Mouse (Mus musculus): ENCODE measurements at regions not wholly inside any gene's neighbourhood (a gene's known extent, or its start where the extent isn't known, plus 50 kb on each side); places are given as distances from the start of the nearest gene placed in this dataset.
A peak's percentile ranks its signal among the peaks of the same experiment; 100 is the strongest.
"Not testable (repeated sequence)": the region's sequence is repeated elsewhere in the genome, so short reads cannot be mapped to it uniquely, and the experiment has no call there.

DNA sequence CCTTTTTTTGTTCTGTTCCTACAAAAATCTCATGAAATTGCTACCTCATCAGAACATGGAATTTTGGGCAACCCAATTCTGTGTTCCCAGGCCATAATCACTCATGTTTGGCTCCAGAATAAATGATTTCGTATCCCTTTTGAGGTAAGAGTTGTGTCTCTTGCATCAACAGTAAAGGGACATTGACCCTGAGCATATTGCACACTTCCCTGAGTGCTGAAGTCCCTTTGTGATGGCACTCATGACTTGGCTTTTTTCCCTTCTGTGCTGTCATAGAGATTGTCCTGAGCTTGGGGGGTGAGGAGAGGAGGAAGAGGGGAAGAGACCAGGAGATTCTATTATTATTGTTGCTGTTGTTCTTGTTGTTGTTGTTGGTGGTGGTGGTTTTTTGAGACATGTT lies 68.6 kb upstream of the Atp1b1 start:
- Histone ChIP-seq H3K27ac (ENCODE audit: low read depth) (no peak overlapping the region), H3K27me3 (ENCODE audit: insufficient read depth, low read length) (no peaks in the 10 kb centered on the region), H3K9me3 (ENCODE audit: low read depth, low read length) (no peaks in the 10 kb centered on the region), H3K9ac (no peak overlapping the region), H3K4me1 (ENCODE audit: insufficient read depth) (no peaks in the 10 kb centered on the region), H3K36me3 (ENCODE audit: insufficient read depth) (no peaks in the 10 kb centered on the region), H3K4me3 (ENCODE audit: low read depth, low read length) (no peak overlapping the region), H3K4me2 (no peak overlapping the region)
- DNase-seq (no peak), ATAC-seq (ENCODE audit: insufficient read depth) (no peak)
- TF ChIP-seq CTCF (IDR thresholded peaks at IDR 0.05; ENCODE audit: low read depth): no peak
- WGBS: 93% methylated on average over 1 of the region's 1 CpGs

DNA sequence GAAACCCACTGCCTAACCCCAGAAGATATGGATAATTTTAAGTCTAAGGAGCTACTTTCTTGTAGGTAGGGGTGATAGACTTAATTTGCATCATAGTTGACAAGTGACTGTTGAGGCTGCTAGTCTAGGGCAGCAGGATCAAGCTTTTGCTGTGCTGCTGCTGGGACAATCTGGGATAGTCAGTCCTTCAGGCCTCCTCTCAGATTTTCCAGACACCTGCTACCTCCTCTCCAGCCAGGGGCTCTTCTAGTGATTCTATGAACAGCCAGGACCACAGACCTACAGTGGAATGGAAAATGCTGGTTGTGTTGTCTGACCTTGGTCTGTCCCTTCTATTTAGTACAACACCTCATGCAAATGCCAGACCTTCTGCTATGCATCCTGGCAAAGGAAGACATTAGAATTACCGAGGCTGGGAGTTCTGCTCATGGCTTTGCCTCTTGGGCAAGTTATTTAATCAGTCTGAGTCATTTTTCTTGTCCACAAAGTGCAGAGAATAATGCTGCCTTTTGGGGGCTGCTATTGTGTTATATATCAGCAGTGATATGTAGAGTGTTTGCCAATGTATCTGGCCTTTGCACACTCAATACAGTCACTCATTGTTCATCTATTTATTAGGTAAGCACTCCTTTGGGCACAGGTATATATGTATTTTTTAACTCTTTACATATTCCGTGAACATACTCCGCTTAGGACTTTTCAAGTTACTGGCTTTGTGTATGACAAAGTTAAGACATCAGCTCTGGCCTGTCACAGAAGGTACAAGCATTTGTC lies 64.4 kb upstream of the Atp1b1 start:
- no peak for TF ChIP-seq CTCF (IDR thresholded peaks at IDR 0.05; ENCODE audit: low read depth)
- no peak overlapping the region for H3K4me3 ChIP-seq (ENCODE audit: low read depth, low read length)
- DNase-seq: no peak
- H3K36me3 ChIP-seq (ENCODE audit: insufficient read depth): no peaks in the 10 kb centered on the region
- H3K4me1 ChIP-seq (ENCODE audit: insufficient read depth): no peaks in the 10 kb centered on the region
- H3K27ac ChIP-seq (ENCODE audit: low read depth): peak overlapping the region; percentile 24; the same call in 1 of the 2 replicates
- no peak overlapping the region for H3K4me2 ChIP-seq
- WGBS: 64% methylated on average over 3 of the region's 3 CpGs
- no peak overlapping the region for H3K9ac ChIP-seq
- no peaks in the 10 kb centered on the region for H3K9me3 ChIP-seq (ENCODE audit: low read depth, low read length)
- no peak for ATAC-seq (ENCODE audit: insufficient read depth)
- no peaks in the 10 kb centered on the region for H3K27me3 ChIP-seq (ENCODE audit: insufficient read depth, low read length)

DNA sequence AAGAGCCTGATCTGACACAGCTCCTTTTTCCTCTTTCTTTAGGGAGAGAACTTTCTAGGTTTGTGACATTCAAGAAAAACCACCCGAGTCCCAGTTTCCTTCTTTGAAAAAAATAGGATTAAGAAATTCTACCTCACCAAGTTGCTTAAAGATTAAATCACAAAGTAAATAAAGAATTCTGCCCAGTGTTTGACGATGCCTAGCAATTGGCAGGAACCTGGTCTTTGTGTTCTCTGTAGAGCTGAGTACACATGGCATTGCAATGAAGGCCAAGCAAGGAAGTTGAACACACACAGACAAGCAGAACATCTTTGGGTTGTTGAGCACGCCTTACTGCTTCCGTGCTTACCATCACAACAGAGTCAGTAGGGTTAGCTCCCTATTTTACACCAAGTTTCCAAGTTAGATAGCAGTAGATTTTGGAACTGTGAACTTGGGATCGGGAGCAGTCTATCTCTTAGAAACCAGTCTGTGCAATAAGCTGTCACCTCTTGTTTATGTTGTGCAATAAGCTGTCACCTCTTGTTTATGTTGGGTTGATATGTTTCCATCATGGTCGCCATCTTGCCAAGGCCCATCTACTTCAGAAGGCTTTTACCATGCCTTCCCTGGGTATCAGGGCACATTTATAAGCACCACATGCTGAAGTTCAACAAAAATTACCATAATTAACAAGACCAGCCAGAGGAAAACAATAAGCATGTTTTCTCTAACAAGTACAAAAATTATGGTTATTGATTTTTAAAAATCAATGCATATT lies 63.4 kb upstream of the Atp1b1 start:
- 65% methylated on average over 6 of the region's 6 CpGs for WGBS
- Histone ChIP-seq H3K4me2 (no peak overlapping the region), H3K4me1 (ENCODE audit: insufficient read depth) (no peaks in the 10 kb centered on the region), H3K36me3 (ENCODE audit: insufficient read depth) (no peaks in the 10 kb centered on the region), H3K9ac (no peak overlapping the region), H3K4me3 (ENCODE audit: low read depth, low read length) (no peak overlapping the region), H3K27me3 (ENCODE audit: insufficient read depth, low read length) (no peaks in the 10 kb centered on the region), H3K9me3 (ENCODE audit: low read depth, low read length) (no peaks in the 10 kb centered on the region), H3K27ac (ENCODE audit: low read depth) (peak overlapping the region; percentile 30; the same call in 1 of the 2 replicates)
- DNase-seq: peak; percentile 30
- peak; percentile 47; the same call in 1 of the 2 replicates for ATAC-seq (ENCODE audit: insufficient read depth)
- no peak for TF ChIP-seq CTCF (IDR thresholded peaks at IDR 0.05; ENCODE audit: low read depth)

DNA sequence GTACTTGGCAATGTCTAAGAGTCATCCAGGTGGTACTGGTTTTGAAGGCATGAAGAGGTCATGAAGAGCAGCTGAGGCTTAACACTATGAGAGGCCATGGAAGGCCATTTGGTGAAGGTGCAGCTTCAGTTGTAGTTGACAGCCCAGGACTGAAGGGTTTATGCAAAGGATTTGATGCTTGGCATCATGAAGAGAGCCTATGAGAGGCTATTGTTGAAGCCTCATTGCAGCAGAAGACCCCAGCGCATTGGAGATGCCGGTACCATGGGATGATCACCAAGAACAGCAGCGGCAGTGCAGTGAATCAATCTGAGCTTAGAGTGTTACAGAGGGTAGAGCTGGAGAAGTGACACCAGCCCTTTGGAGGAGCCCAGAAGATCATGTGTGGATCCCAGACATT lies 60.7 kb upstream of the Atp1b1 start:
- Histone ChIP-seq H3K4me1 (ENCODE audit: insufficient read depth) (no peaks in the 10 kb centered on the region), H3K9ac (no peak overlapping the region), H3K27me3 (ENCODE audit: insufficient read depth, low read length) (no peaks in the 10 kb centered on the region), H3K4me2 (no peak overlapping the region), H3K9me3 (ENCODE audit: low read depth, low read length) (no peaks in the 10 kb centered on the region), H3K4me3 (ENCODE audit: low read depth, low read length) (no peak overlapping the region), H3K36me3 (ENCODE audit: insufficient read depth) (no peaks in the 10 kb centered on the region), H3K27ac (ENCODE audit: low read depth) (no peak overlapping the region)
- no peak for ATAC-seq (ENCODE audit: insufficient read depth)
- TF ChIP-seq CTCF (IDR thresholded peaks at IDR 0.05; ENCODE audit: low read depth): no peak
- 95% methylated on average over 3 of the region's 3 CpGs for WGBS
- DNase-seq: no peak

DNA sequence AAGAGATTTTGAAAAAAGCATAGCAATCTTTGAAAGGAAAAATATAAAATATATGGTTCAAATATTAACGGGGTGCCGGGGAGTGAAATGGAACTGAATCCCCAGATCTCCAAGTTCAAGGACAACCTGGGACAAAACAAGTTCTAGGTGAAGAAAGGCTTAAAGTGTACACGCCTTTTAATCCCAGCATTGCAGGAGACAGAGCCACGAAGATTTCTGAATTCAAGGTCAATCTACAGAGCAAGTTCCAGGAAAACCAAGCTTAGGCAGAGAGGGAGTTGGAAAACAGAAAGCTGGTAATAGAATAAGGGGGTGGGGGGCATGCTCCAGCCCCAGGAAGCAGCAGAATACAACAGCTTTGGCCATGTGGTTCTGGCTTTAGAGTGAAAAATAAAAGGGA lies 60.2 kb upstream of the Atp1b1 start:
- no peak for TF ChIP-seq CTCF (IDR thresholded peaks at IDR 0.05; ENCODE audit: low read depth)
- Histone ChIP-seq H3K36me3 (ENCODE audit: insufficient read depth) (no peaks in the 10 kb centered on the region), H3K4me1 (ENCODE audit: insufficient read depth) (no peaks in the 10 kb centered on the region), H3K4me2 (no peak overlapping the region), H3K4me3 (ENCODE audit: low read depth, low read length) (no peak overlapping the region), H3K9me3 (ENCODE audit: low read depth, low read length) (no peaks in the 10 kb centered on the region), H3K9ac (no peak overlapping the region), H3K27me3 (ENCODE audit: insufficient read depth, low read length) (no peaks in the 10 kb centered on the region), H3K27ac (ENCODE audit: low read depth) (no peak overlapping the region)
- DNase-seq (no peak), ATAC-seq (ENCODE audit: insufficient read depth) (no peak)
- WGBS: 77% methylated on average over 4 of the region's 4 CpGs

DNA sequence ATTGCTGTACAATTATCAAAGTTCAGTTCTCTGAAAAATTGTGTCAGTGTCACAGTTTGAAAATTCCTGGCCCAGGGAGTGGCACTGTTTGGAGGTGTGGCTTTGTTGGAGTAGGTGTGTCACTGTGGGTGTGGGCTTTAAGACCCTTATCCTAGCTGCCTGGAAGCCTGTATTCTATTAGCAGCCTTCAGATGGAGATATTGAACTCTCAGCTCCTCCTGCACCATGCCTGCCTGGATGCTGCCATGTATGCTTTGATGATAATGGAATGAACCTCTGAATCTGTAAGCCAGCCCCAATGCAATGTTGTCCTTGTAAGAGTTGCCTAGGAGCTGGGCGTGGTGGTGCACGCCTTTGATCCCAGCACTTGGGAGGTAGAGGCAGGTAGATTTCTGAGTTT lies 59.2 kb upstream of the Atp1b1 start:
- not testable (repeated sequence) for H3K27ac ChIP-seq (ENCODE audit: low read depth); H3K4me3 ChIP-seq (ENCODE audit: low read depth, low read length); H3K9me3 ChIP-seq (ENCODE audit: low read depth, low read length); H3K9ac ChIP-seq; H3K27me3 ChIP-seq (ENCODE audit: insufficient read depth, low read length); H3K4me2 ChIP-seq; DNase-seq; H3K36me3 ChIP-seq (ENCODE audit: insufficient read depth); ATAC-seq (ENCODE audit: insufficient read depth); H3K4me1 ChIP-seq (ENCODE audit: insufficient read depth)
- 98% methylated on average over 2 of the region's 2 CpGs for WGBS

DNA sequence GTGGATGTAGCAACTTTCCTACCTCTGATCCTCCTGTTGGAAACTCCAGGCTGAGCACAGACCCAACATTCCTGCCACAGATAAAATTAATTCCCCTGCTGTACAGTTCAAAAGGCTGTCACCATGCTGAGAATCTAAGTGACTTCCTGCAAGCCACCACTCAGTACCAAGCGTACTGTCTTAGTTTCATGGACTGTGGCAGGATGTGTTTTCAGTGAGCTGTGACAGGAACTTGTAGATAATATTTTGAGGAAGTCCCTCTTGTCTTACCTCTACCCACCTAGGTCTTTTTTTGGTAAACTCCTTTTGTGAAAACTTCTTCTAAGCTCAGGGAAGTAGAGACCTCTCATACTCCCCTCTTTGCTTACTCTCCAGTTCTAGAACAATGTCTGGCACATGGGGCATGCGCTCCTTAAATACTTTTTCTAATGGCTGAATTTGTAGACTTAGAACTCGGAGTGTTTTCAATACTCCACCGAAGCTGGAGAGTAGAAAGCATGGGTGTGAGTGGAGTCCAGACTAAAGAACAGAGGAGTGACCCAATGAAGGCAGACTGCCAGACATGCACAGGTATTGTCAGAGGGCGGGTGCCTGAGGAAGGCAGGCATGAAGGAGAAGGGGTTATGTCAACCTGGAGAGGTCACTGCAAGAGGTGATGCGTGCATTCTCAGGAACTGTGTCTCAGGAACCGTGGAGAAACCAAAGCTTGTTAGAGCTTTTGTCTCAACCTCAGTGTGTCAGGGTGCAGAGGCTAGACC lies 53.7 kb upstream of the Atp1b1 start:
- Histone ChIP-seq H3K4me1 (ENCODE audit: insufficient read depth) (no peaks in the 10 kb centered on the region), H3K27me3 (ENCODE audit: insufficient read depth, low read length) (no peaks in the 10 kb centered on the region), H3K4me2 (no peak overlapping the region), H3K4me3 (ENCODE audit: low read depth, low read length) (no peak overlapping the region), H3K27ac (ENCODE audit: low read depth) (no peak overlapping the region), H3K9ac (no peak overlapping the region), H3K36me3 (ENCODE audit: insufficient read depth) (no peaks in the 10 kb centered on the region), H3K9me3 (ENCODE audit: low read depth, low read length) (no peaks in the 10 kb centered on the region)
- 77% methylated on average over 7 of the region's 7 CpGs for WGBS
- ATAC-seq (ENCODE audit: insufficient read depth) (no peak), DNase-seq (no peak)
- TF ChIP-seq CTCF (IDR thresholded peaks at IDR 0.05; ENCODE audit: low read depth): no peak
